Mouse (Mus musculus) spleen, embryonic (tissue): ENCODE results near the gene Dmbt1.
"Not testable (repeated sequence)": the region's sequence is repeated elsewhere in the genome, so short reads cannot be mapped to it uniquely, and the experiment has no call there.

Experiments
- CTCF ChIA-PET: fragments of 350-600 bp; sonication (Branson Sonifier 250); formaldehyde crosslinking; loops from one replicate; lab custom pipeline; 2022; lab: Charles Lee

The Dmbt1 gene

GRCm38 (mm10) chr7:131031755-131032154, at the start of gene Dmbt1:
TSS of gene Dmbt1 (plus strand) at chr7:131032053.
- CTCF ChIA-PET = no interaction called here

DNA sequence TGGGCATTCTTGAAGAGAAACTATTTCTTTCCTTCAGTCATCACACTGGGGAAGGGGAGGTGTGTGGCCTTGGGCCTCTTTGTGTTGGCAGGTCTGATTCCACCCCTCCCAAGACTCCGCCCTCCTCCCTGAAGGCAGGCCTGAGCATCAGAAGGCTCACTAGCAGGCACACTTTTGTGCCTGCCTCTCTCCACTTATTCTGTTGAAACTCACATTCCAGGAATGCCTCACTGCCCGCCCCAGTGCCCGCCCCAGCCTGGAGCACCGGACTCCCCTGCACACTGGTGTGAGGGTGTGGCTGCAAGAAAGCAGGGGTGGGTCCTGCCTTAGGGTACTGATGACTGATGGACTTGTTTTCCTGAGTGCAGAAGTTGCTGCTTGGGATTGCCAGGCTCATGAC, 49.5 kb upstream of the Dmbt1 start:
- CTCF ChIA-PET = no interaction called here

- CTCF ChIA-PET = no interaction called here
Measured at GRCm38 (mm10) chr7:130982881-130983280, 49.0 kb upstream of the Dmbt1 start.

DNA sequence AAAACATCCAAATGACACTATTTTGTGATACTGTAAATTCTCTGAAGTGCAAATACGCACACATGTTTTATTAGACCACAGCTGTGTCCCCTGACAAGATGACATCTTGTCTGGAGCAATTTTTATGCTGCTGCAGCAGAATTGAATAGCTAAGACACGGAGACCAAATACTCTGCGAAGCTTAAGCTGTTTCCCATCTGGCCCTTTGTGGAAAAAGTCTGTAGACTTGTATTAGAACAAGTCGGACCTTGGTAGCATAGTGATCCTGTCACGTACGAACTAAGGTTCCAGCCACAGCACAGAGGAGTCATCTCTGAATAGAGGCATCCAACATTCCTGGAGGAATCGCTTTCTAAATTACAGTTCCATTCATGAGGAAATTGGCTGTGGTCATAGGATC, 47.6 kb upstream of the Dmbt1 start:
- CTCF ChIA-PET = no interaction called here

- CTCF ChIA-PET = no interaction called here
Measured at GRCm38 (mm10) chr7:130985193-130985592, 46.7 kb upstream of the Dmbt1 start.

- CTCF ChIA-PET = no interaction called here
Measured at GRCm38 (mm10) chr7:130985716-130986115, 46.1 kb upstream of the Dmbt1 start.

DNA sequence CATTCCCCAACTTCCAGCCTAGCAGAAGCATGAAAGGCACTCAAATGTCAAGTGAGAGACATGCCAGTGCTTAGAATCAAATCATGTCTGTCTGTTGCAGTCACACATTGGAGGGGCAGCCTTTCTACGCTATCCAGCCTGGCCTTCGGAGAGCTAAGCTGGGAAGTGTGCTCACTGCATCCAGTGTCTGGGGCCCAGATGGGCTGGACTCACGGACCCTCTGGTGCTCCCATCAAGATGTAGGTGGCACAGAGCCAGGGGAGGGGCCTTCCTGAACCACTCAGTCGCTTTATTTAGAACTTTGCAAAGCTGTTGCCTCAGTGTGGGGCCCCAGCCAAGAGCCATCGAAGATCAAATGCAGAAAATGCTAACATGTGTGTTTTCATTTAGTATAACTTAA, 43.7 kb upstream of the Dmbt1 start:
- CTCF ChIA-PET = no interaction called here

- CTCF ChIA-PET = no interaction called here
Measured at GRCm38 (mm10) chr7:130989371-130989770, 42.5 kb upstream of the Dmbt1 start.

DNA sequence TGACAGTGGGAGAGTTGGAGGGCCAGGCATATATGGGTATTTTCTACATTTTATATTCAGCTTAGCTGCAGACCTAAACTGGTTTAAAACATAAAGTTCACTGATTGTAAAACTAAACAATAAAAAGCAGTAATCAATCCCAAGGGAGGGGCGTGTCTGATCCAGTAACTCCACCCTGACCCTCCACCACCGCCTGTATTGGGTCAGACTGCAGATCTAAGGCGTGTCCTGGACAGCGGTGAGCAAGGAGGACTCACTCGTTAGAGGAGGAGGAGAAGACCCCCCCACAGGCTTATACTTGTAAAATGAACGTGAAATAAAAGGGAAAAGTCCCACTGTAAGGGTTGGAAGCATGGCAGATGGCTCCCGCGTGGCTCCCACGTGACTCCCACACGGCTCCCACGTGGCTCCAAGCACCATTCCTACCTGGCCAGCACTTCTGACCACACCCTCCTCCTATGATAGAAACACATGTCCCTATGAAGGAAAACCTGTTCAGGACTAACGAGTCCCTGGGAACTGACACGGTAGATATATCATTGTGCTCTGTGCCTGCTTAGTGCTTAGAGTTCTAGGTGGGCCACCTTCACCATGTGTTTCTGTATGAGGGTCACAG, 40.6 kb upstream of the Dmbt1 start:
- CTCF ChIA-PET = no interaction called here

DNA sequence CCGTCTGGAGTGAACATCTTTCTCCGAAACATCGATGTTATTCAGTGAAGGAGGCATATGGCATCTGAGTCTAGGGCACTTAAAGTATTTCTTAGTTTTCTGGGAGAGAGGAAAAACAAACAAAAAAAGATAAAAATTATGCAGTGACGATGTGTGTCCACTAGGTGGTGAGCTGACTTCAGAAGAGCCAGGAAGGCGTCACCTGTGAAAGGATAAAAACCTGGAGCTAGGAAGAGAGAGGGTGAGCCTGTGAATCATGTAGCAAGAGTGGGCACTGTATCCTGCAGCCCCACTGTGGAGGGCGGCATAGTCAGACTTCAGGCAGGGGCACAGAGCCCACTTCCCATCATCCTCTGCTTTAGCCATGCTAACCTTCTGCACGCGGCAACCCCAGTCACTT, 37.9 kb upstream of the Dmbt1 start:
- CTCF ChIA-PET = no interaction called here

- CTCF ChIA-PET = no interaction called here
Measured at GRCm38 (mm10) chr7:131001976-131002726, 29.7 kb upstream of the Dmbt1 start.

- CTCF ChIA-PET = interaction anchor here (0.6 kb wide), 1 partner anchor 933 kb away, joined by 3 read pairs; no protein-coding TSS in a partner anchor
Measured at GRCm38 (mm10) chr7:131004071-131004470, 27.8 kb upstream of the Dmbt1 start.

DNA sequence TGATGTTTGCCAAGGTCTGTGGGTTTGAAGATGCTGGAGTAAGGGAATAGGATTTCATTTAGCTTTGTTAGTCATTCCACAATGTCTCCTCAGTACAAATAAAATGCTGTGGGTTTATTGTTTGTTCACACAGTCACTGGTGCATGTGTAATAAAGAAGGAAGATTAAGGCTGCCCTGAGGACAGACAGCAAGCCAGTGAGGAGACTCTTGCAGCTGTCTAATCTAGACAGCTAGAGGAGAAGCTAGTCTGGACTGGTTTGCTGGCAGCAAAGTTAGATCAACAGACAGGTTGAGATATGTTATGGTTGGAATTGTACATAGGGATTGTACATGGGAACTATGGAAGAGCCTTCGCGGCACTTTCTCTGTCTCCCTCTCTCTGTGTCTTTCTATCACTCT, 24.6 kb upstream of the Dmbt1 start:
- CTCF ChIA-PET = no interaction called here

DNA sequence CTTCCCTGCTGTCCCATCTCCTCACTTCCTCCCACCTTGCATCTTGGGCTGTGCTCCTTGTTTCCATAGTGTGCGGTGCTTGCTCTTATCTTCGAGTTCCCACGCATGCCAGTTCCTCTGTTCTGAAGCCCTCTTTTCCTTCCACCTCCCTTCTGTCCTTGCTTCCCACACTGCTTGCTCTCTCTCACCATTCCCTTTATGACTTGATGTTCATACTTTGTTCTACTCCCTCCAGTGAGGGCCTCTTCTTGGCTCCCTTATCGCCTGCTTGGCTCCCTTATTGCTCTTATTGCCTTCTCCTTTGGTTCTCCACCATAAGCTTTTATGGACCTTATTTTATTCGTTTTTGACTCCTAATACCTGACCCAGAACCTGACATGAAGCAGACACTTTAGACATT, 22.7 kb upstream of the Dmbt1 start:
- CTCF ChIA-PET = no interaction called here

DNA sequence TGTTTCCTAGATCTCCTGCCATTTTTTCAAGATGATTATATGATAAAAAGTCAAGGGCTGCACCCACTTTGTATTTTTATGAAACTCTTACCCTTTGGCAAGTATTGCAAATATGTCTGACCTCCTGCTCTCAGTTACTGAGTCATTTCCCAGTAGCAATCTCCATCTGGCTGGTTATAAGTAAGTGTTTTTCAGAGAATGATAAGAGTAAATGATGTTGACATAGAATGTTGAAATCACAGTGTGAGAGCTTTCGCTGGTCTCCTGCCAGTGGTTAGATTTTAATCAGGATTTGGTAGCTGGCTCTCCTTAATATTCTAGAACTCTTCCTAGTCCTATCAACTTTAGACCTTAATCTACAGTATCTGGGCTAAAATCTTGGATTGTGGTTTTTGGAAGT, 20.0 kb upstream of the Dmbt1 start:
- CTCF ChIA-PET = no interaction called here

DNA sequence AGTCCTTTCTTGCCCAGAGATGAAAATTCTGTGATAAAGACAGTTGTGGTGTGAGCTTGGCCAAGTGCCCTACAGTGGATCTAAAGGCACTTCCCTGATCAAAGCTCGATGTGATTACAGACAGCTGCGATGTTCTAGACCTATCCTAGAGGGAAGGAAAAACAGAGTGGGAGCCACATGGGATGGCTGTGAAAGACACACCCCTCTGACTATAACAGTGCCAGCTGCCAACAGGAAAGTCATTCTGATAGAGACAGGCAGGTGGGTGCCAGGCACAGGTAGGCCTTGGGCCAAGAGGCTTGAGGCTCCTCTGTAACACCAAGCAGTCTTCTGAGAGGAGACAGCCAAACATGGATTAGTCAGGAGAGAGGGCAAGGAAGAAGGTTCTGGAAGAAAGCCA, 12.7 kb upstream of the Dmbt1 start:
- CTCF ChIA-PET = no interaction called here

GRCm38 (mm10) chr7:131024807-131025206, 7.0 kb upstream of the Dmbt1 start:
- CTCF ChIA-PET = no interaction called here

GRCm38 (mm10) chr7:131027557-131027956, 4.3 kb upstream of the Dmbt1 start:
- CTCF ChIA-PET = no interaction called here

DNA sequence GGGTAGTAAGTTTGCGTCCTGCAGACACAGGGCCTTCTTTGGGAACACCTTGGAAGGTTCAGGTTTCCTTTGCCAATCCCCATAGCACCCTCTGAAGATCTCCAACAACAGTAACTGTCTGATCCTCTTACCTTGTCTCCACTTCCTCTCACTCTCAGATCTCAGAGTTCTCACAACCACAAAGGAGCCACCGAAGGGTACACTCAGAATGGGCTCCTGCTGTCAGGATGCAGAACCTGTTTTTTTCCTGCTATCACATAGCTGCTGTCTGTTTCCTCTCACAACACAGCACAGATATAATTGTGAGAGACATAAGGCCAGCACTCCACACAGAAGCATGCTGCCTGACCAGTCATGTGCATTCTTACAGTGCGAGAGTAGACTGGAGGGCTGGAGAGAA, 4.5 kb downstream of the Dmbt1 start:
- CTCF ChIA-PET = no interaction called here

- CTCF ChIA-PET = no interaction called here
Measured at GRCm38 (mm10) chr7:131037083-131037482, 5.2 kb downstream of the Dmbt1 start.

GRCm38 (mm10) chr7:131040760-131041159, 8.9 kb downstream of the Dmbt1 start:
- CTCF ChIA-PET = not testable (repeated sequence)

- CTCF ChIA-PET = no interaction called here
Measured at GRCm38 (mm10) chr7:131042657-131043056, 10.8 kb downstream of the Dmbt1 start.

DNA sequence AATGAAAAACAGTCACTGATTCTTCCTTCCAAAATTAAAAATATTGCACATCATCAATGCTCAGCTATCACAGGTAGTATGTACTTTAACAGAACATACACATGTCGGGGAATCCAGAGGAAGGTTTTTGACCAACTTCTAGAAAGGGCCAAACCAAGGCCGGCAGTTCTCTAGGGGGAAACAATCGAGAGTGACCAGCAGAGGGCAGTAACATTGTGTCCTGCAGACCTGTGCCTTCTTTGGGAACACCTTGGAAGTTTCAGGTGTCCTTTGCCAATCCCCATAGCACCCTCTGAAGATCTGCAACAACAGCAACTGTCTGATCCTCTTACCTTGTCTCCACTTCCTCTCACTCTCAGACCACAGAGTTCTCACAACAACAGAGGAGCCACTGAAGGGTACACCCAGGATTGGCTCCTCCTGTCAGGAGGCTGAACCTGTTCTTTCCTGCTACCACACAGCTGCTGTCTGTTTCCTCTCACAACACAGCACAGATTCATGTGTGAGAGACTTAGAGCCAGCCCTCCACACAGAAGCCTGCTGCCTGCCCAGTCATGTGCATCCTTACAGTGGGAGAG, 13.5 kb downstream of the Dmbt1 start:
- CTCF ChIA-PET = not testable (repeated sequence)
